Mouse (Mus musculus) forebrain, embryonic 15.5 days (tissue): ENCODE data around the gene Tmem161b. TPM values are rescaled to one million over a fixed set of nuclear protein-coding genes. Genes with fewer than 3 reads are reported as not detected.

Experiments used
- ATAC-seq: fragments of 200-750 bp; cut with Nextera tagmentation; replicated peaks from 2 replicates; pipeline ENCODE4 v1.8.0; 2017; ENCODE audit warnings: mild to moderate bottlenecking, moderate TSS enrichment, moderate library complexity
- H3K27ac ChIP-seq: fragments of 300-500 bp; sonication (generic); replicated peaks from 2 replicates; pipeline ENCODE4 v1.5.1; 2015; ENCODE audit warnings: mild to moderate bottlenecking, inconsistent platforms
- H3K27me3 ChIP-seq: fragments of 300-500 bp; sonication (generic); 2 replicates; pipeline ENCODE4 v1.6.1; 2015; ENCODE audit warnings: inconsistent platforms
- H3K36me3 ChIP-seq: fragments of 300-500 bp; sonication (generic); 2 replicates; pipeline ENCODE4 v1.6.1; 2015; ENCODE audit warnings: mild to moderate bottlenecking, inconsistent platforms
- H3K4me1 ChIP-seq: fragments of 300-500 bp; sonication (generic); 2 replicates; pipeline ENCODE4 v1.6.1; 2015; ENCODE audit warnings: inconsistent platforms
- H3K4me2 ChIP-seq: fragments of 300-500 bp; sonication (generic); replicated peaks from 2 replicates; pipeline ENCODE4 v1.6.1; 2015; ENCODE audit warnings: mild to moderate bottlenecking, inconsistent platforms
- H3K4me3 ChIP-seq: fragments of 300-500 bp; sonication (generic); 2 replicates; pipeline ENCODE4 v1.5.1; 2015; ENCODE audit warnings: mild to moderate bottlenecking, inconsistent platforms
- H3K9ac ChIP-seq: fragments of 300-500 bp; sonication (generic); replicated peaks from 2 replicates; pipeline ENCODE4 v1.6.1; 2015; ENCODE audit warnings: mild to moderate bottlenecking, inconsistent platforms
- H3K9me3 ChIP-seq: fragments of 300-500 bp; sonication (generic); 2 replicates; pipeline ENCODE4 v1.6.1; 2016; ENCODE audit warnings: inconsistent platforms
- WGBS: fragments of 180-500 bp; shearing (Covaris S2); methylation state at CpG from one replicate; pipeline ENCODE4 v1.1.7; 2015; ENCODE audit warnings: mixed read lengths; 5-methylcytosine and 5-hydroxymethylcytosine counted together
- polyA plus RNA-seq: library from polyadenylated mRNA; unstranded; fragments of >200 nt; fragmentation: Nextera tagmentation; extraction: Ambion mirVana; gene quantifications from 2 replicates; pipeline ENCODE4 v1.2.1, GENCODE M21; 2015

Tmem161b gene
- polyA plus RNA-seq, 1 experiment from 2014 or later, result 25.5 TPM

DNA sequence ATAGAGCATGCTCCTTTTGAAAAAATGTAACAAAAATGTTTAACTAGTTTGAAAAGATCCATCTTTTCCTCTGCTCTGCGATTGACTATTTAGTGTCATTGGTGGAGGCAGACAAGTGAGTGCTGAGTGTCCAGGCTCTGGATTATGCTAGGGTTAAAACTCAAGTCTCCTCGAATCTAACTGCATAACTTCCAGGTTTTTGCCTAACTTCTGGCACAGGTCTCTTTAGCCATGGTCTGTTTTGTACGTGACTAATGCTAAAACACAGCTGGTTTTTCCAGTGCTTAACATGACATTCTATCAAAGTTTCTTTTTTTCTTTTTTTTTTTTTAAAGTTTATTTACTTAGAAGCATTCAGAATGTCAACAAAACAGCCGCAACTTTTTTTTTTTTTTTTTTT lies 58.3 kb downstream of the Tmem161b start:
- Histone ChIP-seq H3K9me3 (no peaks in the 10 kb centered on the region), H3K27me3 (no peaks in the 10 kb centered on the region), H3K4me2 (no peak overlapping the region), H3K9ac (no peak overlapping the region), H3K4me1 (peaks cover 6% of the 10 kb centered on the region), H3K36me3 (peaks cover 4% of the 10 kb centered on the region; the same call in 1 of the 2 replicates), H3K27ac (no peak overlapping the region), H3K4me3 (no peak overlapping the region)
- 94% methylated on average over 4 of the region's 4 CpGs for WGBS
- no peak for ATAC-seq

GRCm38 (mm10) chr13:84282966-84283365 lies 60.9 kb downstream of the Tmem161b start:
- Histone ChIP-seq H3K4me2 (no peak overlapping the region), H3K9me3 (no peaks in the 10 kb centered on the region), H3K27me3 (no peaks in the 10 kb centered on the region), H3K36me3 (peaks cover 11% of the 10 kb centered on the region; the same call in 1 of the 2 replicates), H3K27ac (no peak overlapping the region), H3K4me1 (peaks cover 10% of the 10 kb centered on the region), H3K9ac (no peak overlapping the region), H3K4me3 (no peak overlapping the region)
- no peak for ATAC-seq

- Histone ChIP-seq H3K9ac (peak overlapping the region; percentile 24; the same call in 1 of the 2 replicates), H3K27ac (peak overlapping the region; percentile 78)
- 3% methylated on average over 7 of the region's 7 CpGs for WGBS
These were observed 62.9 kb downstream of the Tmem161b start for GRCm38 (mm10) chr13:84284764-84285558.

GRCm38 (mm10) chr13:84285559-84285945 lies 63.5 kb downstream of the Tmem161b start:
- Histone ChIP-seq H3K4me1 (peaks cover 10% of the 10 kb centered on the region), H3K9ac (peak overlapping the region; percentile 24; the same call in 1 of the 2 replicates), H3K27me3 (no peaks in the 10 kb centered on the region), H3K27ac (peak overlapping the region; percentile 78), H3K9me3 (no peaks in the 10 kb centered on the region), H3K4me3 (no peak overlapping the region), H3K4me2 (peak overlapping the region; percentile 24), H3K36me3 (peaks cover 13% of the 10 kb centered on the region; the same call in 1 of the 2 replicates)
- peak; percentile 94 for ATAC-seq
- WGBS, result 1% methylated on average over 3 of the region's 3 CpGs

More at GRCm38 (mm10) chr13:84284764-84285558, 62.9 kb downstream of the Tmem161b start:
- Histone ChIP-seq H3K4me3 (peak overlapping the region; percentile 8; the same call in 1 of the 2 replicates), H3K9me3 (no peaks in the 10 kb centered on the region), H3K36me3 (peaks cover 11% of the 10 kb centered on the region; the same call in 1 of the 2 replicates), H3K27me3 (no peaks in the 10 kb centered on the region), H3K4me2 (peak overlapping the region; percentile 24), H3K4me1 (peaks cover 10% of the 10 kb centered on the region)
- peak; percentile 97 for ATAC-seq

DNA sequence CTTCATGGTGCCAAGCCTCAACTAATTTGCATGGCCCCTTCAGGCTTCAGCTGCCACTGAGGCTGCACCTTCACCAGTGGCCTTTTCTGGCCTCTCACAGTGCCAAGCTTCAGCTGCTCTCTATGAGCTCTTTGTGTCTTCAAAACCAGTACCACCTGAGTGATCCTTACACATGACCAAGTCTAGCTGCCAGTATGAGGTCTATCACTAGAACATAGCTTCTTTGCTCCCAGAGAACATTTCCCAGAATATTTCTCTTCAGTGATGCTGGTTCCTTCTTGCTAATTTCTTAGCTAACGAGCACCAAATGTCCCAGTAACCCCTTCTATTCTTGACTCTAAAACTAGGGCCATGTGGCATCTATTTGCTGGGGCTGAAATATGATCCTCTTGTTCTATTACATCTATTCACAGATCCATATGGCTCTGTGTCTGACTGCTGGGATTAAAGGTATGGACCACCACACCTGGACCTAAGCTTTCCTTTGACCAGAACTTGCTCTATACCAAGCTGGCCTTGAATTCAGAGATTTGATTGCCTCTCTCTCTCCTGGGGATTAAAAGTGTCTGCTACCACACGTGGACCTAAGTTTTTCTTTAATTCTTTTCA lies 77.5 kb downstream of the Tmem161b start:
- Histone ChIP-seq H3K4me1 (no peaks in the 10 kb centered on the region), H3K4me2 (no peak overlapping the region), H3K9ac (no peak overlapping the region), H3K27me3 (no peaks in the 10 kb centered on the region), H3K4me3 (no peak overlapping the region), H3K27ac (no peak overlapping the region), H3K9me3 (no peaks in the 10 kb centered on the region), H3K36me3 (peaks cover 20% of the 10 kb centered on the region)
- 62% methylated on average over 2 of the region's 2 CpGs for WGBS
- no peak; the same call in 1 of the 2 replicates for ATAC-seq

- H3K36me3 ChIP-seq, result no peaks in the 10 kb centered on the region
- H3K4me1 ChIP-seq, result peaks cover 39% of the 10 kb centered on the region
- no peaks in the 10 kb centered on the region for H3K27me3 ChIP-seq
- H3K9me3 ChIP-seq, result no peaks in the 10 kb centered on the region
- ATAC-seq, result no peak
- 17% methylated on average over 5 of the region's 5 CpGs for WGBS
- H3K4me2 ChIP-seq, result peak overlapping the region; percentile 75
- no peak overlapping the region for H3K4me3 ChIP-seq
- peak overlapping the region; percentile 100 for H3K27ac ChIP-seq
- H3K9ac ChIP-seq, result peak overlapping the region; percentile 73
These were observed 121.2 kb downstream of the Tmem161b start for GRCm38 (mm10) chr13:84343272-84343671.

- Histone ChIP-seq H3K9ac (peak overlapping the region; percentile 73), H3K27ac (peak overlapping the region; percentile 100), H3K4me1 (peaks cover 39% of the 10 kb centered on the region), H3K9me3 (no peaks in the 10 kb centered on the region), H3K4me3 (peak overlapping the region; percentile 15), H3K27me3 (no peaks in the 10 kb centered on the region), H3K36me3 (no peaks in the 10 kb centered on the region), H3K4me2 (peak overlapping the region; percentile 75)
- ATAC-seq, result no peak
- 10% methylated on average over 13 of the region's 13 CpGs for WGBS
These were observed 121.8 kb downstream of the Tmem161b start for GRCm38 (mm10) chr13:84343691-84344495.

DNA sequence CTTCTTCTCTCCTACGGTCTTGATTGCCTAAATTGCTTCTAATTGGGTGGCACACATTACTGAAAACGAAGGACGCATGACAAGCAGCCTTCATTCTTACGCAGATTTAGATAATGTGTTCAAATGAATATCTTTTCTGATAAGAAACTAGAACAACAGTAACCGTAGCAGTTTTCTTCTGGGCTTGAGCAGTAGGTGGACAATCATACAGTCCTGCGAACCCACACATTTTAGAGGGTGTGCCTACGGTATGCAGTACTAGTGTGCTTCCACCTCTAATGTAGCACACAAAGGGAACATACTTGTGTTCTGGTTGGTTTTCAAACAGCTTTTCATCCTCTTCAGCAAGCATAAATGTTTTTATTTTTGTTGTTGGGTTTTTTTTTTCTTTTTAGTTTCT lies 122.6 kb downstream of the Tmem161b start:
- 5% methylated on average over 7 of the region's 7 CpGs for WGBS
- no peak for ATAC-seq
- H3K4me3 ChIP-seq, result peak overlapping the region; percentile 30

GRCm38 (mm10) chr13:84345114-84345513 lies 123.0 kb downstream of the Tmem161b start:
- Histone ChIP-seq H3K27ac (peak overlapping the region; percentile 100), H3K4me1 (peaks cover 47% of the 10 kb centered on the region)

More for the DNA sequence above, 122.6 kb downstream of the Tmem161b start:
- H3K27me3 ChIP-seq, result no peaks in the 10 kb centered on the region
- H3K4me2 ChIP-seq, result peak overlapping the region; percentile 75
- no peaks in the 10 kb centered on the region for H3K9me3 ChIP-seq
- H3K9ac ChIP-seq, result peak overlapping the region; percentile 73
- H3K4me1 ChIP-seq, result peaks cover 43% of the 10 kb centered on the region
- H3K36me3 ChIP-seq, result no peaks in the 10 kb centered on the region
- peak overlapping the region; percentile 100 for H3K27ac ChIP-seq

More at GRCm38 (mm10) chr13:84345114-84345513, 123.0 kb downstream of the Tmem161b start:
- 9% methylated on average over 8 of the region's 8 CpGs for WGBS
- Histone ChIP-seq H3K4me2 (peak overlapping the region; percentile 75), H3K9ac (peak overlapping the region; percentile 73), H3K4me3 (peak overlapping the region; percentile 30), H3K27me3 (no peaks in the 10 kb centered on the region), H3K9me3 (no peaks in the 10 kb centered on the region), H3K36me3 (no peaks in the 10 kb centered on the region)
- ATAC-seq, result no peak
